Mouse (Mus musculus): ENCODE results near the gene Prex1. TPM values are rescaled to one million over a fixed set of nuclear protein-coding genes. Genes with fewer than 3 reads are reported as not detected.

Prex1 gene
- polyA plus RNA-seq, 1 experiment: 38.8 TPM

DNA sequence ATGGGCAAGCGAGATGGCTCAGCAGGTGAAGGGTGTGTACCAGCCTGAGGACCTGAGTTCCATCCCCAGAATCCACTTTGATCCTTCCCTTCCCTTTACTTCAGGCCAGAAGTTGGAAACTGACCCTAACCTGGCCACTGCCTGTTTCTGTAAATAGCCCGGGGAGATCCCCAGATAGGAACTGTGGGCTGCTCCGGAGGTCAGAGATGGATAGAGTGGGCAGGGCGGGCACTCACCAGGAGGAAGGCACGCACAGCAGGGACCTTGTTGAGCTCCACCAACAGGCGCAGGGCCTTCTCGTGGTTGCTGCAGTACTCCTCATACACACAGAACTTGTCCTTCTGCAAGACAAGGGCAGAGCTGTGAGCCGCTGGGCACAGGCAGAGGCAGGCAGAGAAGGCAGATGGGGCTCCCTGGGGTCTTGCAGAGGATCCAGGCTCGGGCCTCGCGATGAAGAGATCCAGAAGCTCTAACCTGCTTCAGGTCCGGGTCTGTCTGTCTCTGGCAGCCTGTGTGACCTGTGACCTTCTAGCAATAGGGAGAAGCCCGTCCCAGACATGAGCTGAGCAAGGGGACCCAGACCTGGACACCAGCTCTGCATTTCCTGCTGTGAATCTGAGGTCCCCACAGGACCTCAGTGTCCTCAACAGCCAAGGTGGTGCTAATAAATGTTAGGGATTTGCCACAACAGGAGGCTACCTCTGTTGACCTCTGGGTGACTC is 75.4 kb downstream of the Prex1 start:
- 82% methylated on average over 13 of the region's 13 CpGs for WGBS
- Histone ChIP-seq H3K4me1 (ENCODE audit: control insufficient read depth, insufficient read depth, low read length) (peaks cover 2% of the 10 kb centered on the region), H3K4me3 (replicated peaks; ENCODE audit: control insufficient read depth, low read depth, low read length) (no peak overlapping the region), H3K27ac (ENCODE audit: control insufficient read depth, insufficient read depth, low read depth, low read length, poor library complexity) (no peak overlapping the region)
- no peak for TF ChIP-seq POLR2A (IDR thresholded peaks at IDR 0.05; ENCODE audit: borderline replicate concordance, control insufficient read depth, low read depth, low read length)
- TF ChIP-seq CTCF (IDR thresholded peaks at IDR 0.05; ENCODE audit: control insufficient read depth, insufficient read depth, low read length): no peak

GRCm38 (mm10) chr2:166637673-166637990 is 76.0 kb downstream of the Prex1 start:
- TF ChIP-seq CTCF (IDR thresholded peaks at IDR 0.05; ENCODE audit: control insufficient read depth, insufficient read depth, low read length): no peak
- TF ChIP-seq POLR2A (IDR thresholded peaks at IDR 0.05; ENCODE audit: borderline replicate concordance, control insufficient read depth, low read depth, low read length): no peak
- peaks cover 2% of the 10 kb centered on the region for H3K4me1 ChIP-seq (ENCODE audit: control insufficient read depth, insufficient read depth, low read length)
- 94% methylated on average over 4 of the region's 4 CpGs for WGBS
- H3K27ac ChIP-seq (ENCODE audit: control insufficient read depth, insufficient read depth, low read depth, low read length, poor library complexity): no peak overlapping the region
- H3K4me3 ChIP-seq (replicated peaks; ENCODE audit: control insufficient read depth, low read depth, low read length): no peak overlapping the region

GRCm38 (mm10) chr2:166636867-166637672 is 76.6 kb downstream of the Prex1 start:
- TF ChIP-seq POLR2A (IDR thresholded peaks at IDR 0.05; ENCODE audit: borderline replicate concordance, control insufficient read depth, low read depth, low read length) (no peak), CTCF (IDR thresholded peaks at IDR 0.05; ENCODE audit: control insufficient read depth, insufficient read depth, low read length) (no peak)
- no peak overlapping the region for H3K4me3 ChIP-seq (replicated peaks; ENCODE audit: control insufficient read depth, low read depth, low read length)
- H3K4me1 ChIP-seq (ENCODE audit: control insufficient read depth, insufficient read depth, low read length): peaks cover 4% of the 10 kb centered on the region
- no peak overlapping the region for H3K27ac ChIP-seq (ENCODE audit: control insufficient read depth, insufficient read depth, low read depth, low read length, poor library complexity)
- WGBS: 84% methylated on average over 17 of the region's 17 CpGs

- no peak for TF ChIP-seq POLR2A (IDR thresholded peaks at IDR 0.05; ENCODE audit: borderline replicate concordance, control insufficient read depth, low read depth, low read length)
- TF ChIP-seq CTCF (IDR thresholded peaks at IDR 0.05; ENCODE audit: control insufficient read depth, insufficient read depth, low read length): no peak
- H3K4me3 ChIP-seq (replicated peaks; ENCODE audit: control insufficient read depth, low read depth, low read length): no peak overlapping the region
- H3K27ac ChIP-seq (ENCODE audit: control insufficient read depth, insufficient read depth, low read depth, low read length, poor library complexity): no peak overlapping the region
- WGBS: 91% methylated on average over 10 of the region's 10 CpGs
- H3K4me1 ChIP-seq (ENCODE audit: control insufficient read depth, insufficient read depth, low read length): peaks cover 10% of the 10 kb centered on the region
Measured at GRCm38 (mm10) chr2:166635521-166635920, 78.1 kb downstream of the Prex1 start.

GRCm38 (mm10) chr2:166632571-166633361 is 80.9 kb downstream of the Prex1 start:
- H3K4me1 ChIP-seq (ENCODE audit: control insufficient read depth, insufficient read depth, low read length): peaks cover 14% of the 10 kb centered on the region

DNA sequence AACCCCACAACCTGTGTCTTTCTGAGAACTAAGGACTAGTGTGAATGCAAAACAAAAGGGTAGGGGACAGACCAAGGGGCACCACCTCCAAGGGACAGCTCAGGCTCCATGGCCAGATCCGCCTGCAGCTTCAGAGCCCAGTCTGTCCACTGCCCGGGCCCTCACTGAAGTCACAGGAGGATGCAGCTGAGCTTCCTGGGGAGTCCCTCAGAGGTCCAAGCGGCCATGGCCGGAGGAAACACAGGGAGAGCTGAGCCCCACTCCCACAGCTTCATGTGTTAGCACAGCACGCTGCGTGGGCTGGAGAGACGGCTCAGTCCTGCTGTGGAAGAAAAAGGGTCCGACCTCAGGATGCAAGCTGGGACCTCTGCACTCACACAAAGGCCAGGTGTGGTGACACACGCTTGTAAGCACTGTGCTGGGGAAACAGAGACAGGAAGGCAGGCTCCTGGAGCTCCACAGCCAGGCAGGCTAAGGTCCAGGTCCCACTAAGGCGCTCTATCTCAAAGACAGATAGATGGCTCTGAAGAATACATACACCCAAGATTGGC is 81.9 kb downstream of the Prex1 start:
- peak overlapping the region; percentile 26 for H3K27ac ChIP-seq (ENCODE audit: control insufficient read depth, insufficient read depth, low read depth, low read length, poor library complexity)
- 75% methylated on average over 10 of the region's 10 CpGs for WGBS
- H3K4me1 ChIP-seq (ENCODE audit: control insufficient read depth, insufficient read depth, low read length): peaks cover 16% of the 10 kb centered on the region
- H3K4me3 ChIP-seq (replicated peaks; ENCODE audit: control insufficient read depth, low read depth, low read length): no peak overlapping the region
- no peak for TF ChIP-seq CTCF (IDR thresholded peaks at IDR 0.05; ENCODE audit: control insufficient read depth, insufficient read depth, low read length)
- no peak for TF ChIP-seq POLR2A (IDR thresholded peaks at IDR 0.05; ENCODE audit: borderline replicate concordance, control insufficient read depth, low read depth, low read length)

More at GRCm38 (mm10) chr2:166632571-166633361, 80.9 kb downstream of the Prex1 start:
- no peak overlapping the region for H3K27ac ChIP-seq (ENCODE audit: control insufficient read depth, insufficient read depth, low read depth, low read length, poor library complexity)
- WGBS: 69% methylated on average over 13 of the region's 13 CpGs
- TF ChIP-seq CTCF (IDR thresholded peaks at IDR 0.05; ENCODE audit: control insufficient read depth, insufficient read depth, low read length) (no peak), POLR2A (IDR thresholded peaks at IDR 0.05; ENCODE audit: borderline replicate concordance, control insufficient read depth, low read depth, low read length) (no peak)
- H3K4me3 ChIP-seq (replicated peaks; ENCODE audit: control insufficient read depth, low read depth, low read length): no peak overlapping the region

DNA sequence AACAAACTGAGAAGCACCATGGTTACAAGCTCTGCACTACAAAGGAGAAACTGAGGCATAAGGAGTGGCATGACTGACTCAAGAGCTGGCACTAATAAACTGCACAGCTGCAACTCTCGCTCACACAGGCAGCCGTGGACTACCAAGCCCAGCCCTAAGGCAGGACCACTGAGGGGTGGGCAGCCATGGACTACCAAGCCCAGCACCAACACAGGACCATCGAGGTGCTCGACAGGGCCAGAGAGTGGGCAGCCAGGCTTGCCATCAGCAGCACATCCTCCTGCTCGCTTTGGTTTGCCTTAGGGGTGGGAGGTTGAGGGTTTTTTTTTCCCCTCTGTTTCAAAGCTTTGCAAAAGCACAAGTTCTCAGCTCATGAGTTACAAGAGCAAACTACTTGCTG is 82.4 kb downstream of the Prex1 start:
- H3K4me3 ChIP-seq (replicated peaks; ENCODE audit: control insufficient read depth, low read depth, low read length): no peak overlapping the region
- H3K4me1 ChIP-seq (ENCODE audit: control insufficient read depth, insufficient read depth, low read length): peaks cover 16% of the 10 kb centered on the region
- WGBS: 48% methylated on average over 5 of the region's 5 CpGs
- no peak for TF ChIP-seq CTCF (IDR thresholded peaks at IDR 0.05; ENCODE audit: control insufficient read depth, insufficient read depth, low read length)
- TF ChIP-seq POLR2A (IDR thresholded peaks at IDR 0.05; ENCODE audit: borderline replicate concordance, control insufficient read depth, low read depth, low read length): no peak
- peak overlapping the region; percentile 67 for H3K27ac ChIP-seq (ENCODE audit: control insufficient read depth, insufficient read depth, low read depth, low read length, poor library complexity)

All from bone marrow, adult 2 months (tissue).